Mouse (Mus musculus) bone marrow, adult 2 months (tissue): ENCODE results near the gene Itga8.

ENCODE experiments used
- CTCF ChIP-seq: fragments of 200-500 bp; IDR thresholded peaks from 2 replicates; pipeline ENCODE4 v1.5.1; 2011; ENCODE audit warnings: low read length, control low read depth; ENCODE audit not compliant: control insufficient read depth, insufficient read depth
- POLR2A ChIP-seq: fragments of 200-500 bp; IDR thresholded peaks from 2 replicates; pipeline ENCODE4 v1.6.1; 2011; ENCODE audit warnings: low read depth, mild to moderate bottlenecking, control low read depth, low read length, borderline replicate concordance; ENCODE audit not compliant: control insufficient read depth

GRCm38 (mm10) chr2:12308466-12308865 is 6.7 kb upstream of the Itga8 start:
- TF ChIP-seq POLR2A = no peak
- TF ChIP-seq CTCF = no peak
